Mouse (Mus musculus) layer of hippocampus, adult 18-20 months (tissue): Measurements from ENCODE around the gene Tas1r1. TPM values are rescaled to one million over a fixed set of nuclear protein-coding genes. Genes with fewer than 3 reads are reported as not detected.

Experiments
- DNase-seq, 2 experiments: peaks; one replicate each; pipeline ENCODE4 v3.0.0; 2022; ENCODE audit warnings: low spot score in 2 of 2
- total RNA-seq, 2 experiments: library from RNA; stranded (reverse); gene quantifications; 2 replicates each; pipeline ENCODE4 v1.2.3; 2021

Tas1r1 gene
- total RNA-seq, 2 experiments from 2014 or later: 0.41 to 0.64 TPM

- DNase-seq: peak in 1 of 2 experiments; percentile 3
These were observed 26.3 kb downstream of the Tas1r1 start for GRCm38 (mm10) chr4:152012109-152012508.

GRCm38 (mm10) chr4:152011171-152011760, 27.1 kb downstream of the Tas1r1 start:
- DNase-seq: no peak

- peak in 1 of 2 experiments; percentile 21 for DNase-seq
These were observed 27.6 kb downstream of the Tas1r1 start for GRCm38 (mm10) chr4:152010707-152011134.

GRCm38 (mm10) chr4:152010091-152010706, 28.2 kb downstream of the Tas1r1 start:
- peak in 1 of 2 experiments; percentile 41 for DNase-seq

- peak; percentile 69 to 75 for DNase-seq
These were observed 29.0 kb downstream of the Tas1r1 start for GRCm38 (mm10) chr4:152009076-152010051.

- peak; percentile 91 to 95 for DNase-seq
These were observed 29.7 kb downstream of the Tas1r1 start, which contains the start of gene Klhl21 for GRCm38 (mm10) chr4:152008622-152009075. TSS of gene Klhl21 (plus strand) at chr4:152008803.

GRCm38 (mm10) chr4:152008148-152008500, 30.2 kb downstream of the Tas1r1 start:
- no peak for DNase-seq

GRCm38 (mm10) chr4:152007481-152008147, 30.8 kb downstream of the Tas1r1 start:
- DNase-seq: no peak

GRCm38 (mm10) chr4:152006812-152007211, 31.6 kb downstream of the Tas1r1 start:
- DNase-seq: no peak

- no peak for DNase-seq
These were observed 32.2 kb downstream of the Tas1r1 start for GRCm38 (mm10) chr4:152006137-152006536.

- DNase-seq: no peak
These were observed 36.3 kb downstream of the Tas1r1 start for GRCm38 (mm10) chr4:152002063-152002462.

GRCm38 (mm10) chr4:152001335-152001734, 37.0 kb downstream of the Tas1r1 start:
- DNase-seq: no peak

GRCm38 (mm10) chr4:152000906-152001305, 37.5 kb downstream of the Tas1r1 start:
- no peak for DNase-seq

GRCm38 (mm10) chr4:151999481-151999880, 38.9 kb downstream of the Tas1r1 start:
- no peak for DNase-seq

GRCm38 (mm10) chr4:151997701-151998100, 40.7 kb downstream of the Tas1r1 start:
- no peak for DNase-seq

- DNase-seq: no peak
These were observed 41.5 kb downstream of the Tas1r1 start for GRCm38 (mm10) chr4:151996951-151997222.

- peak; percentile 98 to 100 for DNase-seq
These were observed 42.0 kb downstream of the Tas1r1 start, which contains the start of gene Phf13 for GRCm38 (mm10) chr4:151996173-151996950. TSS of gene Phf13 (minus strand) at chr4:151996258.

GRCm38 (mm10) chr4:151995371-151996172, 42.8 kb downstream of the Tas1r1 start:
- DNase-seq: no peak
